Mouse (Mus musculus): Measurements from ENCODE around the gene Tmem81. TPM values are rescaled to one million over a fixed set of nuclear protein-coding genes. Genes with fewer than 3 reads are reported as not detected.

Tmem81 gene
- polyA plus RNA-seq, 1 experiment = 12.1 TPM

DNA sequence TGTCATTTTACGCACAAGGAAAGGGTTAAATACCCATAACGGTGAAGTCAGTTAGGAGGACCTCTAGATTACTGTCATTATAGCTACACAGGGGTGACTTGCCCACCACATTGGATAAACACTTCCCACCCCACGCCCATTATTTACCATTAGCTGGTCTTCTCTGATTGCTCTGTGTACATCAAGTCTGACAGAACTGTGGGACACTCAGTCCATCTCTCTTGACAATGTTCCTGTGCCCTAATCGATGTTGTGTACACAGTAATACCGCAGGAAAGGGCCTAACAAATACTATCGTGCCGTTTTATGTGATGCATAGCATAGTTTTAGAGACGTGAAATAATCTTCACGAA is 29.5 kb upstream of the Tmem81 start:
- peak overlapping the region; percentile 79 for H3K4me3 ChIP-seq (replicated peaks; ENCODE audit: control insufficient read depth, low read depth, low read length)
- H3K4me1 ChIP-seq (ENCODE audit: control insufficient read depth, insufficient read depth, low read length) = no peaks in the 10 kb centered on the region; the same call in 1 of the 2 replicates
- TF ChIP-seq CTCF (IDR thresholded peaks at IDR 0.05; ENCODE audit: control insufficient read depth, insufficient read depth, low read length) (no peak), POLR2A (IDR thresholded peaks at IDR 0.05; ENCODE audit: borderline replicate concordance, control insufficient read depth, low read depth, low read length) (no peak)
- WGBS = 3% methylated on average over 9 of the region's 9 CpGs
- peak overlapping the region; percentile 24; the same call in 1 of the 2 replicates for H3K27ac ChIP-seq (ENCODE audit: control insufficient read depth, insufficient read depth, low read depth, low read length, poor library complexity)

DNA sequence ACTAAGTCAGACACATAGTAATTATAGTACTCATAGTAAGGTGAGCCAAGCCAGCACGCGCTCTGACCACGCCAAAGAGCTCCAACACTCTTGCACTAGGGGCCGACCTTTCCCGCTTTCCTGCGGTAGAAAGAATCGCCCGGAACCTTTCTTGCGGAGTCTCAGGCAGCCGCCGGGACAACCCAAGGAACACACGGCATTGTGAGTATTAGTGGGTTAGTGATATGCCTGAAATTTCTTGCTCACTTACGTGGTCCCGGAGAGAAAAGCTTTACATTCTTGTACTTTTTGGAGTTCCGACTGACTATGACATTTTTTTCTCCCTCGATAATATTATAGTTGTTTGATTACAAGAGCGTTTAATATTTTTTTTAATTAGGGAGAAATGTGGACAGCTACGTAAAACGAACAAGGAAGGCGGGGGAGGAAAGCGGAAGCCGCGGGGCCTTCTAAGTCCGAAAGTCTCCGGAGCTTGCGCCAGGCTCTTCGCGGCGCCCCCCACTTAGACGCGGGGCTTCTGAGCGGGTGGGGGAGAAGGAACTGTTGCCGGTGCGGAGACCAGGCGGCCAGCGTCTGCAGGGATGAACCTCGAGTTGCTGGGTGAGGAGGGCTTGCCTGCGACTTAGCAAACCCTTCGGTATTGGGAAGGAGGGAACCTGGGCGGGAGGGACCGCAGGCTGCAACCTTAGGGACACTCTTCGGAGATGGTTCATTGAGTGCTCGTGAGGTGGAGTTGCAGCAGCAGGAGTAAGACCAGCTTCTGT is 28.9 kb upstream of the Tmem81 start, which contains the start of gene Rbbp5:
TSS of gene Rbbp5 (plus strand) at position 438 of the 764 bp plus-strand sequence.
- WGBS = under 1% methylated on average over 43 of the region's 43 CpGs
- TF ChIP-seq CTCF (IDR thresholded peaks at IDR 0.05; ENCODE audit: control insufficient read depth, insufficient read depth, low read length) (no peak), POLR2A (IDR thresholded peaks at IDR 0.05; ENCODE audit: borderline replicate concordance, control insufficient read depth, low read depth, low read length) (no peak)
- Histone ChIP-seq H3K27ac (ENCODE audit: control insufficient read depth, insufficient read depth, low read depth, low read length, poor library complexity) (peak within 1 kb of the TSS; percentile 67), H3K4me3 (replicated peaks; ENCODE audit: control insufficient read depth, low read depth, low read length) (peak within 1 kb of the TSS; percentile 79), H3K4me1 (ENCODE audit: control insufficient read depth, insufficient read depth, low read length) (no peaks in the 10 kb centered on the region; the same call in 1 of the 2 replicates)

DNA sequence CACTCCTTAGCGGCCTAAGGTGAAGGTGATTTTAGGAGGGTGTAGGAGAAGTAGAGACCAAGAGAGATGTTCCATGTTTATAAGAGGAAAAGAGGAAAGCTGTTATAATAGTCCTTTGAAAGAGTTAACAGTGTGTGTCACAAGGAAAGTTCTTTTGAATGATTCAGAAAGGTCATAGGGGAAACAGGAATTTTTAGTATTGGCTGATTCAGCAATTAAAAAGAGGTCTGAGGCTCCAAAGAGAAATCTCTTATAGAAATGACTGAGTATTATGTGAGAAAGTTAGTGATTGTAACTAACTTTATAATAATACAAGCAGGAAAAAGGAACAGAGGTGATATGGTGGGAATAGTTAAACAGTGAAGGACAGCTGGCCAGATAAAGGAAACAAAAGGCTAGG is 26.6 kb upstream of the Tmem81 start:
- H3K4me1 ChIP-seq (ENCODE audit: control insufficient read depth, insufficient read depth, low read length) = no peaks in the 10 kb centered on the region; the same call in 1 of the 2 replicates
- no peak overlapping the region for H3K4me3 ChIP-seq (replicated peaks; ENCODE audit: control insufficient read depth, low read depth, low read length)
- WGBS = 94% methylated on average over 1 of the region's 1 CpGs
- no peak overlapping the region for H3K27ac ChIP-seq (ENCODE audit: control insufficient read depth, insufficient read depth, low read depth, low read length, poor library complexity)
- no peak for TF ChIP-seq POLR2A (IDR thresholded peaks at IDR 0.05; ENCODE audit: borderline replicate concordance, control insufficient read depth, low read depth, low read length)
- no peak for TF ChIP-seq CTCF (IDR thresholded peaks at IDR 0.05; ENCODE audit: control insufficient read depth, insufficient read depth, low read length)

DNA sequence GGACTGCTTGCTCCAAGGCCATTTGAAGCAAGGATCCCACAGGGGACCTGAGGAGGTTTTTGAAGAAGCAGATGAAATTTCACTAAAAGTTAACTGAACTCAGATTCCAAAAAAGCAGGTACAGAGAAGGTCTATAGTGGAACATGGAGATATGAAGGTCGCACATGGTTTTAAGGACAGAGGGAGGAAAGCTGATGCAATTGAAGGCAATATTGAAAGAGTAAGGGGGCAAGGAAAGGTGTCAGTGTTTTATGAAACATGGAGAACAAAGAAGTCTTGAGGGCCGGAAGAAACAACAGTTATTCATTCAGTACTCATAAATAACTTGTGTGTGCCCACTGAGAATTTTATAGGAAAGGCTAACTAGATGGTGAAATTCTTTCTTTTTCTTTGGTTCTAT is 24.4 kb upstream of the Tmem81 start:
- WGBS = 77% methylated on average over 2 of the region's 2 CpGs
- no peak overlapping the region for H3K27ac ChIP-seq (ENCODE audit: control insufficient read depth, insufficient read depth, low read depth, low read length, poor library complexity)
- no peaks in the 10 kb centered on the region; the same call in 1 of the 2 replicates for H3K4me1 ChIP-seq (ENCODE audit: control insufficient read depth, insufficient read depth, low read length)
- TF ChIP-seq POLR2A (IDR thresholded peaks at IDR 0.05; ENCODE audit: borderline replicate concordance, control insufficient read depth, low read depth, low read length) (no peak), CTCF (IDR thresholded peaks at IDR 0.05; ENCODE audit: control insufficient read depth, insufficient read depth, low read length) (no peak)
- no peak overlapping the region for H3K4me3 ChIP-seq (replicated peaks; ENCODE audit: control insufficient read depth, low read depth, low read length)

DNA sequence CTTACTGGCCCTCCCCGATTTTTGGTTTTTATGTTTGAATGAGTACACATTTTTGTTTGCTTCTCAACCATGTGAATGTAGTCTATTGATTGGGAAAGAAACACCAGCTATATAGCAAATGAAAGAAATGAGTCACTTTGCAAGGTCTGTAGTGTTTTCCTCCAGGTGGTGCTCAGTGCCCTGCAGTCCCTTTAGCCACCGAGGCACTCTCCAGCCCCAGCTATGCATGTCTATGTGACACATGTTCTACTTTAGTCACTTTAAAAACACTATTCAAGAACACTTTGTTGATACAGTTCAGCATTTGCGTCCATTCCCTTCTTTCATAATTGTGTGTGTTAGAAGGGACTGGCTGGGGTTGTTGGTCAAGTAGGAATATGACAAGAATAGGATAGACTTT is 22.8 kb upstream of the Tmem81 start:
- no peak overlapping the region for H3K27ac ChIP-seq (ENCODE audit: control insufficient read depth, insufficient read depth, low read depth, low read length, poor library complexity)
- no peaks in the 10 kb centered on the region; the same call in 1 of the 2 replicates for H3K4me1 ChIP-seq (ENCODE audit: control insufficient read depth, insufficient read depth, low read length)
- WGBS = 84% methylated on average over 3 of the region's 3 CpGs
- no peak overlapping the region for H3K4me3 ChIP-seq (replicated peaks; ENCODE audit: control insufficient read depth, low read depth, low read length)
- TF ChIP-seq POLR2A (IDR thresholded peaks at IDR 0.05; ENCODE audit: borderline replicate concordance, control insufficient read depth, low read depth, low read length) (no peak), CTCF (IDR thresholded peaks at IDR 0.05; ENCODE audit: control insufficient read depth, insufficient read depth, low read length) (no peak)

DNA sequence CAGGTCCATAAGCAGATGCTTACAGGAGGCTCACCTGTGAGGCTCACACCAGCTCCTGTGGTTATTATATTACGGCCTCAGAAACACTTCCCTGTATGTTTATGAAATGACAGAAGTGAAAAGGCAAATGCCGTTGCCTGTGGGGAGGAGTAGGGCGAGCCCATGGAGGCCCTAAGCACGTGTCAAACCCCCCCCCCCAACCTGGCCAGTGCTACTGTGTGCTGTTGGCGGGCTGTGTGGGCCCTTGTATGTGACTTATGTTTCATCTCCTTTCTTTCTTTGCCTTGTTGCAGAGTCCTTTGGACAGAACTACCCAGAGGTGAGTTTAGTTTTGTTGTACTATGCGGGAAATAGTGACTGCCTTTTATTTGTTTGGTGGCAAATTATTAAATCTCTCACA is 22.3 kb upstream of the Tmem81 start:
- Histone ChIP-seq H3K4me3 (replicated peaks; ENCODE audit: control insufficient read depth, low read depth, low read length) (no peak overlapping the region), H3K4me1 (ENCODE audit: control insufficient read depth, insufficient read depth, low read length) (no peaks in the 10 kb centered on the region), H3K27ac (ENCODE audit: control insufficient read depth, insufficient read depth, low read depth, low read length, poor library complexity) (no peak overlapping the region)
- TF ChIP-seq CTCF (IDR thresholded peaks at IDR 0.05; ENCODE audit: control insufficient read depth, insufficient read depth, low read length) (no peak), POLR2A (IDR thresholded peaks at IDR 0.05; ENCODE audit: borderline replicate concordance, control insufficient read depth, low read depth, low read length) (no peak)
- 78% methylated on average over 6 of the region's 6 CpGs for WGBS

DNA sequence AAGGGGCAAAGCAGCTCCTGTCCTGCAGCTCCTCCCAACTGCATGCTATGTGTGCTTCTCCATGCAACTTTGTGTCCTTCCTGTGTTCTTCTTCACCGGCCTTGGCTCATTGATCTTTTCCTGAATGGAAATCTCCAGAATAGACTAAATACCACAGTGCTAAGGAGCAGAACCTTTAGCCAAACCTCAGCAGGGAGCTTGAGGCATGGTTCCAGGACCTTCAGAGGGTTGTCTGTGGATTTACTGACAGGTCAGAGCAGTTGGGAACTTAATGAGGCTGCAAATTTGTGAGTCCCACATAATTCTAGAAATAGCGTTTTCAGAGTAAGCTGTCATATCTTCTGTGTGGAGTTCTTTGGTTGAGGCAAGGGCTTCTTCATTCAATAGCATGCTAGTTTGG is 5.5 kb upstream of the Tmem81 start:
- no peak for TF ChIP-seq POLR2A (IDR thresholded peaks at IDR 0.05; ENCODE audit: borderline replicate concordance, control insufficient read depth, low read depth, low read length)
- no peak for TF ChIP-seq CTCF (IDR thresholded peaks at IDR 0.05; ENCODE audit: control insufficient read depth, insufficient read depth, low read length)
- H3K4me3 ChIP-seq (replicated peaks; ENCODE audit: control insufficient read depth, low read depth, low read length) = no peak overlapping the region
- H3K4me1 ChIP-seq (ENCODE audit: control insufficient read depth, insufficient read depth, low read length) = no peaks in the 10 kb centered on the region
- WGBS = 90% methylated on average over 2 of the region's 2 CpGs
- H3K27ac ChIP-seq (ENCODE audit: control insufficient read depth, insufficient read depth, low read depth, low read length, poor library complexity) = no peak overlapping the region

DNA sequence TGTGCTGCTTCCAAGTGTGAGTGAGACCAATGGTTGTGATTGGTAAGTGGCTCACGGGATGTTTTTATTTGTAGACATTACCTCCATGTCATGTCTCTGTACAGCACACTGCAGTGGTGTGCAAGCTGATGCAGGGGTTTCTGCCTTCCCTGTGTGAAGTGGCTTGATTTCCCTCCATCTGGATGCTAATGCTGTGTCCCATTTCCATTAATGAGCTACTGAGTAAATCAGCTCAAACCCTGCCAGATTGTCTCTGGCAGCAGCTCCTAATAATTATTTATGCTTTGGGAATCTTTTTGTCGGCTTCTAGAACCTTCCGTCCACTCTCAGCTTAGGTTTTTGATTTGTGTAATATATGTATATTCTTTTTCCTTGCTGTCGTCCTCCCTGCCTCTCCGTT is 875 bp upstream of the Tmem81 start:
- Histone ChIP-seq H3K4me3 (replicated peaks; ENCODE audit: control insufficient read depth, low read depth, low read length) (no peak overlapping the region), H3K4me1 (ENCODE audit: control insufficient read depth, insufficient read depth, low read length) (no peaks in the 10 kb centered on the region), H3K27ac (ENCODE audit: control insufficient read depth, insufficient read depth, low read depth, low read length, poor library complexity) (no peak overlapping the region)
- 92% methylated on average over 5 of the region's 5 CpGs for WGBS
- TF ChIP-seq POLR2A (IDR thresholded peaks at IDR 0.05; ENCODE audit: borderline replicate concordance, control insufficient read depth, low read depth, low read length) (no peak), CTCF (IDR thresholded peaks at IDR 0.05; ENCODE audit: control insufficient read depth, insufficient read depth, low read length) (no peak)
